In the genomic region with DNA sequence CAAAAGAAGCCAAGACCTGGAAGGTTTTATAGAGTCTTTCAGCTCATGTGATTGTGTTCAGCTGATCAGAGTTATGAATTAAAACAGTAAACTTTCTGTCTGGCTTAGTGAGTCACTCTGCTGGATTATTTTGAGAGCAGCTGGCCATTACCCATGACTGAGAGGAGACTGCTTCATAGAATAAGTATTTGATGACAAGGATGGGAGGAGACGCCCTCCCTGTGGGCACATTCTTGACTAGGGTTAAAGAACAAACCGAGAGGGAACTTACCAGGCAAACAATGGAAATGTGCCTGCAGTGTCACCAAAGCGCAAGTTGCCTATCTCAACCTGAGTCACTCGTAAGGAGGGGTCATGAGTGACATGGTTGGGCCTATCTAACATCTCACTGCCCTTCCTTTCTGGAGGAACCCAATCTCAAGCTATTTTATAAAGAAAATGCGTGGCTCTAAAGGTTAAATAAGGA, we compare ENCODE assay signal across 12 mouse cellular contexts.
DNase-seq lines count a peak whose midpoint lies in the region; ATAC-seq and TF ChIP-seq lines count a peak whose summit lies in the region.
"Had no signal": no experiment of that assay in that cellular context is flagged by ENCODE, and none has a peak within 500 bp of the region (broad histone marks: within the 10 kb centered on the region; RNA-seq: fewer than 3 reads in every experiment).

No protein-coding gene starts in this region.

- 50% methylated on average over 5 of the region's 5 CpGs for WGBS in heart, embryonic 14.5 days
- 63% methylated on average over 5 of the region's 5 CpGs for WGBS in heart, embryonic 10.5 days
- 75% methylated on average over 5 of the region's 5 CpGs for WGBS in hindbrain, embryonic 12.5 days

- H3K36me3 ChIP-seq in heart, embryonic 14.5 days (ENCODE audit: control insufficient read depth, insufficient read depth, low read length) = no peaks in the 10 kb centered on the region
- no peaks in the 10 kb centered on the region for H3K36me3 ChIP-seq in heart, embryonic 10.5 days
- H3K36me3 ChIP-seq in hindbrain, embryonic 12.5 days = no peaks in the 10 kb centered on the region

- DNase-seq in heart, embryonic 10.5 days (ENCODE audit: low spot score) = no peak
- DNase-seq in Patski (ENCODE audit: low read depth, low spot score) = peak; percentile 91
- DNase-seq in heart, postnatal 10 days = peak; percentile 58 to 60
- DNase-seq in kidney, postnatal 36 days = peak; percentile 39 to 71
- DNase-seq in cerebellum, postnatal 25 days = no peak
- DNase-seq: adrenal gland, postnatal 10 days; cerebellum, adult 11-12 months; forebrain, postnatal 0 days had no signal

- ATAC-seq in heart, embryonic 14.5 days (ENCODE audit: insufficient number of reproducible peaks, insufficient read depth, low FRiP score, low read depth) = no peak
- peak; percentile 97 for ATAC-seq in Patski
- no peak for ATAC-seq in hindbrain, embryonic 12.5 days (ENCODE audit: low FRiP score)
- no peak for ATAC-seq in frontal cortex, adult (ENCODE audit: low TSS enrichment)
- ATAC-seq: forebrain, postnatal 0 days had no signal

- H3K27ac ChIP-seq in heart, embryonic 14.5 days (replicated peaks in 1 of 2; ENCODE audit: control insufficient read depth in 1 of 2, insufficient read depth in 1 of 2, low read depth in 2 of 2, low read length in 2 of 2) = peak overlapping the region; percentile 17 to 35; a peak in 2 of 4 replicates
- no peak overlapping the region for H3K27ac ChIP-seq in heart, embryonic 10.5 days
- no peak overlapping the region for H3K27ac ChIP-seq in hindbrain, embryonic 12.5 days
- H3K27ac ChIP-seq: liver, embryonic 14.5 days had no signal

- H3K27me3 ChIP-seq in heart, embryonic 14.5 days (ENCODE audit: control insufficient read depth, insufficient read depth, low read length) = no peaks in the 10 kb centered on the region
- no peaks in the 10 kb centered on the region for H3K27me3 ChIP-seq in heart, embryonic 10.5 days (ENCODE audit: insufficient read depth, poor library complexity, severe bottlenecking)
- H3K27me3 ChIP-seq in Patski = no peaks in the 10 kb centered on the region
- H3K27me3 ChIP-seq in hindbrain, embryonic 12.5 days = no peaks in the 10 kb centered on the region

- H3K9ac ChIP-seq in heart, embryonic 14.5 days (ENCODE audit: low read length) = no peak overlapping the region
- no peak overlapping the region for H3K9ac ChIP-seq in hindbrain, embryonic 12.5 days
- H3K9ac ChIP-seq: forebrain, postnatal 0 days; liver, embryonic 14.5 days had no signal

- CTCF ChIA-PET in Patski (lab: Charles Lee) = interaction anchor here (1.3 kb wide), 1 partner anchor 75 kb away, joined by 4 read pairs; no protein-coding TSS in a partner anchor

- H3K9me3 ChIP-seq in heart, embryonic 14.5 days (ENCODE audit: control insufficient read depth, low read length) = no peaks in the 10 kb centered on the region
- no peaks in the 10 kb centered on the region for H3K9me3 ChIP-seq in heart, embryonic 10.5 days
- H3K9me3 ChIP-seq in hindbrain, embryonic 12.5 days (replicated peaks) = no peaks in the 10 kb centered on the region

- no peak overlapping the region for H3K4me3 ChIP-seq in heart, embryonic 14.5 days (ENCODE audit: control insufficient read depth in 1 of 2, insufficient read depth in 1 of 2, low read depth in 1 of 2, low read length in 2 of 2)
- H3K4me3 ChIP-seq in heart, embryonic 10.5 days = no peak overlapping the region
- no peak overlapping the region for H3K4me3 ChIP-seq in hindbrain, embryonic 12.5 days

- intact Hi-C loops in heart, postnatal 10 days (cut with DNase I) = no loop called here

- no peak for TF ChIP-seq CTCF in Patski (IDR thresholded peaks at IDR 0.05)

- H3K4me1 ChIP-seq in heart, embryonic 14.5 days (ENCODE audit: control insufficient read depth in 2 of 2, insufficient read depth in 2 of 2, low read length in 2 of 2) = peaks cover 18 to 27% of the 10 kb centered on the region in 2 experiments
- H3K4me1 ChIP-seq in heart, embryonic 10.5 days = peaks cover 26% of the 10 kb centered on the region
- no peaks in the 10 kb centered on the region for H3K4me1 ChIP-seq in hindbrain, embryonic 12.5 days

- POLR2A ChIA-PET in Patski (lab: Charles Lee) = interaction anchor here (0.7 to 1.5 kb wide), 2 partner anchors 16 to 64 kb away, joined by 3 to 6 read pairs; no protein-coding TSS in a partner anchor

- in situ Hi-C loops in Patski (cut with MboI; ENCODE audit: low pct_unique_long_range_greater_than_20kb) = loop anchor here (10.0 kb wide), 1 partner anchor 184 kb away; no protein-coding TSS in a partner anchor

- no peak overlapping the region for H3K4me2 ChIP-seq in heart, embryonic 14.5 days (ENCODE audit: low read length)
- no peak overlapping the region for H3K4me2 ChIP-seq in hindbrain, embryonic 12.5 days (replicated peaks)

Comparison
In these comparisons a context has a peak if more than half of its experiments do, and no peak if none do; other contexts are left out.
1. H3K27ac ChIP-seq: peak in heart, embryonic 14.5 days (2 of 2); none in heart, embryonic 10.5 days (single experiment) and hindbrain, embryonic 12.5 days (single experiment).
2. DNase-seq: peak in Patski (single experiment), heart, postnatal 10 days (2 of 2) and kidney, postnatal 36 days (2 of 2); none in heart, embryonic 10.5 days (single experiment) and cerebellum, postnatal 25 days (0 of 2).